Mouse (Mus musculus): ENCODE results near the gene Rab6a. TPM values are rescaled to one million over a fixed set of nuclear protein-coding genes. Genes with fewer than 3 reads are reported as not detected.

The Rab6a gene
- polyA plus RNA-seq, 1 experiment from 2014 or later = 106 TPM

GRCm38 (mm10) chr7:100590504-100590844, 16.7 kb upstream of the Rab6a start:
- peak overlapping the region; percentile 94 for H3K27ac ChIP-seq
- 48% methylated on average over 7 of the region's 7 CpGs for WGBS

GRCm38 (mm10) chr7:100590845-100591521, 16.2 kb upstream of the Rab6a start:
- DNase-seq (ENCODE audit: low spot score) = peak; percentile 94
- under 1% methylated on average over 20 of the region's 20 CpGs for WGBS

More at GRCm38 (mm10) chr7:100590504-100590844, 16.7 kb upstream of the Rab6a start:
- Histone ChIP-seq H3K9me3 (no peaks in the 10 kb centered on the region), H3K4me3 (peak overlapping the region; percentile 70), H3K36me3 (no peaks in the 10 kb centered on the region), H3K27me3 (ENCODE audit: insufficient read depth, poor library complexity, severe bottlenecking) (no peaks in the 10 kb centered on the region), H3K4me1 (no peaks in the 10 kb centered on the region)
- DNase-seq (ENCODE audit: low spot score) = no peak

GRCm38 (mm10) chr7:100591522-100591852, 15.7 kb upstream of the Rab6a start:
- 6% methylated on average over 2 of the region's 2 CpGs for WGBS
- no peak for DNase-seq (ENCODE audit: low spot score)
- Histone ChIP-seq H3K9me3 (no peaks in the 10 kb centered on the region), H3K27ac (peak overlapping the region; percentile 94), H3K4me1 (no peaks in the 10 kb centered on the region), H3K27me3 (ENCODE audit: insufficient read depth, poor library complexity, severe bottlenecking) (no peaks in the 10 kb centered on the region), H3K4me3 (peak overlapping the region; percentile 70), H3K36me3 (no peaks in the 10 kb centered on the region)

More at GRCm38 (mm10) chr7:100590845-100591521, 16.2 kb upstream of the Rab6a start:
- Histone ChIP-seq H3K27ac (peak overlapping the region; percentile 94), H3K4me1 (no peaks in the 10 kb centered on the region), H3K27me3 (ENCODE audit: insufficient read depth, poor library complexity, severe bottlenecking) (no peaks in the 10 kb centered on the region), H3K4me3 (peak overlapping the region; percentile 70), H3K36me3 (no peaks in the 10 kb centered on the region), H3K9me3 (no peaks in the 10 kb centered on the region)

- Histone ChIP-seq H3K36me3 (no peaks in the 10 kb centered on the region), H3K9me3 (no peaks in the 10 kb centered on the region), H3K27me3 (ENCODE audit: insufficient read depth, poor library complexity, severe bottlenecking) (no peaks in the 10 kb centered on the region), H3K4me1 (no peaks in the 10 kb centered on the region), H3K27ac (no peak overlapping the region), H3K4me3 (no peak overlapping the region)
- no peak for DNase-seq (ENCODE audit: low spot score)
Measured at GRCm38 (mm10) chr7:100593349-100593748, 13.9 kb upstream of the Rab6a start.

- H3K9me3 ChIP-seq = no peaks in the 10 kb centered on the region
- H3K27me3 ChIP-seq (ENCODE audit: insufficient read depth, poor library complexity, severe bottlenecking) = no peaks in the 10 kb centered on the region
- H3K27ac ChIP-seq = no peak overlapping the region
- no peaks in the 10 kb centered on the region for H3K4me1 ChIP-seq
- H3K4me3 ChIP-seq = no peak overlapping the region
- H3K36me3 ChIP-seq = no peaks in the 10 kb centered on the region
- DNase-seq (ENCODE audit: low spot score) = no peak
- 70% methylated on average over 5 of the region's 5 CpGs for WGBS
Measured at GRCm38 (mm10) chr7:100600211-100600610, 7.0 kb upstream of the Rab6a start.

- Histone ChIP-seq H3K36me3 (no peaks in the 10 kb centered on the region), H3K9me3 (no peaks in the 10 kb centered on the region), H3K27ac (peak within 1 kb of the TSS; percentile 99), H3K27me3 (ENCODE audit: insufficient read depth, poor library complexity, severe bottlenecking) (no peaks in the 10 kb centered on the region), H3K4me1 (peaks cover 9% of the 10 kb centered on the region; the same call in 1 of the 2 replicates), H3K4me3 (peak within 1 kb of the TSS; percentile 99)
- peak; percentile 87 for DNase-seq (ENCODE audit: low spot score)
- WGBS = 1% methylated on average over 43 of the region's 43 CpGs
Measured at GRCm38 (mm10) chr7:100608130-100608741, 1.0 kb downstream of the Rab6a start, which contains the start of gene Mrpl48. Gene Mrpl48, minus strand, starts transcription at chr7:100608301.

GRCm38 (mm10) chr7:100608910-100609309, 1.7 kb downstream of the Rab6a start:
- Histone ChIP-seq H3K27me3 (ENCODE audit: insufficient read depth, poor library complexity, severe bottlenecking) (no peaks in the 10 kb centered on the region), H3K4me3 (peak overlapping the region; percentile 99), H3K36me3 (no peaks in the 10 kb centered on the region), H3K9me3 (no peaks in the 10 kb centered on the region), H3K27ac (peak overlapping the region; percentile 99), H3K4me1 (peaks cover 9% of the 10 kb centered on the region; the same call in 1 of the 2 replicates)
- 24% methylated on average over 4 of the region's 4 CpGs for WGBS
- DNase-seq (ENCODE audit: low spot score) = no peak

GRCm38 (mm10) chr7:100616121-100616857, 9.1 kb downstream of the Rab6a start:
- Histone ChIP-seq H3K36me3 (0 out of 2 replicates have a peak, but pooled peaks cover 3% of the 10 kb centered on the region), H3K9me3 (no peaks in the 10 kb centered on the region), H3K27me3 (ENCODE audit: insufficient read depth, poor library complexity, severe bottlenecking) (no peaks in the 10 kb centered on the region), H3K27ac (no peak overlapping the region), H3K4me3 (no peak overlapping the region), H3K4me1 (no peaks in the 10 kb centered on the region)
- WGBS = 81% methylated on average over 4 of the region's 4 CpGs
- no peak for DNase-seq (ENCODE audit: low spot score)

GRCm38 (mm10) chr7:100622277-100622676, 15.1 kb downstream of the Rab6a start:
- DNase-seq (ENCODE audit: low spot score) = no peak
- Histone ChIP-seq H3K36me3 (0 out of 2 replicates have a peak, but pooled peaks cover 3% of the 10 kb centered on the region), H3K9me3 (no peaks in the 10 kb centered on the region), H3K4me3 (no peak overlapping the region), H3K27me3 (ENCODE audit: insufficient read depth, poor library complexity, severe bottlenecking) (no peaks in the 10 kb centered on the region), H3K4me1 (peaks cover 4% of the 10 kb centered on the region; the same call in 1 of the 2 replicates), H3K27ac (no peak overlapping the region)
- WGBS = 77% methylated on average over 2 of the region's 2 CpGs

- Histone ChIP-seq H3K4me1 (peaks cover 4% of the 10 kb centered on the region; the same call in 1 of the 2 replicates), H3K9me3 (no peaks in the 10 kb centered on the region)
- 81% methylated on average over 3 of the region's 3 CpGs for WGBS
Measured at GRCm38 (mm10) chr7:100624538-100624937, 17.3 kb downstream of the Rab6a start.

GRCm38 (mm10) chr7:100637657-100638056, 30.4 kb downstream of the Rab6a start:
- Histone ChIP-seq H3K4me1 (no peaks in the 10 kb centered on the region), H3K36me3 (peaks cover 34% of the 10 kb centered on the region)
- DNase-seq (ENCODE audit: low spot score) = no peak

More at GRCm38 (mm10) chr7:100624538-100624937, 17.3 kb downstream of the Rab6a start:
- Histone ChIP-seq H3K27me3 (ENCODE audit: insufficient read depth, poor library complexity, severe bottlenecking) (no peaks in the 10 kb centered on the region), H3K4me3 (no peak overlapping the region), H3K36me3 (peaks cover 8% of the 10 kb centered on the region; the same call in 1 of the 2 replicates), H3K27ac (no peak overlapping the region)
- no peak for DNase-seq (ENCODE audit: low spot score)

GRCm38 (mm10) chr7:100642413-100642812, 35.2 kb downstream of the Rab6a start:
- WGBS = 90% methylated on average over 4 of the region's 4 CpGs
- Histone ChIP-seq H3K36me3 (peaks cover 18% of the 10 kb centered on the region), H3K4me3 (no peak overlapping the region), H3K9me3 (no peaks in the 10 kb centered on the region), H3K27me3 (ENCODE audit: insufficient read depth, poor library complexity, severe bottlenecking) (no peaks in the 10 kb centered on the region), H3K4me1 (peaks cover 3% of the 10 kb centered on the region; the same call in 1 of the 2 replicates), H3K27ac (no peak overlapping the region)
- DNase-seq (ENCODE audit: low spot score) = no peak

More at GRCm38 (mm10) chr7:100637657-100638056, 30.4 kb downstream of the Rab6a start:
- 4% methylated on average over 1 of the region's 1 CpGs for WGBS
- no peak overlapping the region for H3K27ac ChIP-seq
- H3K9me3 ChIP-seq = no peaks in the 10 kb centered on the region
- no peak overlapping the region for H3K4me3 ChIP-seq
- no peaks in the 10 kb centered on the region for H3K27me3 ChIP-seq (ENCODE audit: insufficient read depth, poor library complexity, severe bottlenecking)

GRCm38 (mm10) chr7:100645147-100645546, 37.9 kb downstream of the Rab6a start:
- H3K9me3 ChIP-seq = no peaks in the 10 kb centered on the region
- peaks cover 8% of the 10 kb centered on the region; the same call in 1 of the 2 replicates for H3K36me3 ChIP-seq
- H3K27ac ChIP-seq = no peak overlapping the region
- no peak overlapping the region for H3K4me3 ChIP-seq
- no peaks in the 10 kb centered on the region for H3K27me3 ChIP-seq (ENCODE audit: insufficient read depth, poor library complexity, severe bottlenecking)
- WGBS = 31% methylated on average over 3 of the region's 3 CpGs
- peaks cover 14% of the 10 kb centered on the region for H3K4me1 ChIP-seq
- DNase-seq (ENCODE audit: low spot score) = peak; percentile 84
